7 mouse cellular contexts compared by ENCODE assay signal in the genomic region with DNA sequence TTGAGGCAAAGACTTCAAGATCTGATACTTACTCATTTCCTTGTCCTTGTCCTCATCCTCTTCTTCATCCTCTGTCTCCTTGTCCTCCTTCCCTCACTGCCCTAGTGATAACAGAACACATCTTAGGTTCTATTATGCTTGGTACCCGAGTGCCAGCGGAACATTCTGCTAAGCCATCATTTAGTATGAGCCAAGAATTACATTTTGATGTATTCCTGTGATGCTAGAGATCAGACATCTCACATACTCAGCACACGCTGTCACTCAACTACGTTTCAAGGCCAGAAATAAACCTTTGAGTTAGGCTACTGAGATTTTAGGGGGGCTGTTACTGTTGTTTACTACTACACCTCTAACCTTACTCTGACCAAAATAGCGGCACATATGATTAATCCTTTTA. TPM values are rescaled to one million over a fixed set of nuclear protein-coding genes. Genes with fewer than 3 reads are reported as not detected.
DNase-seq lines count a peak whose midpoint lies in the region; ATAC-seq lines count a peak whose summit lies in the region.

Pias1 (minus strand) TSS at position 101 of the 400 bp plus-strand sequence.

- WGBS in forebrain, embryonic 13.5 days, result 87% methylated on average over 5 of the region's 5 CpGs
- WGBS in limb, embryonic 15.5 days, result 81% methylated on average over 5 of the region's 5 CpGs

- no peaks in the 10 kb centered on the region for H3K4me1 ChIP-seq in forebrain, embryonic 13.5 days
- no peaks in the 10 kb centered on the region for H3K4me1 ChIP-seq in limb, embryonic 15.5 days

- no peaks in the 10 kb centered on the region for H3K36me3 ChIP-seq in forebrain, embryonic 13.5 days (ENCODE audit: poor library complexity, severe bottlenecking)
- no peaks in the 10 kb centered on the region for H3K36me3 ChIP-seq in limb, embryonic 15.5 days

- H3K4me2 ChIP-seq in forebrain, embryonic 13.5 days, result no peak within 1 kb of the TSS
- no peak within 1 kb of the TSS for H3K4me2 ChIP-seq in limb, embryonic 15.5 days

- no peaks in the 10 kb centered on the region for H3K9me3 ChIP-seq in forebrain, embryonic 13.5 days (replicated peaks)
- H3K9me3 ChIP-seq in limb, embryonic 15.5 days, result no peaks in the 10 kb centered on the region

- no peak within 1 kb of the TSS for H3K9ac ChIP-seq in forebrain, embryonic 13.5 days
- no peak within 1 kb of the TSS for H3K9ac ChIP-seq in limb, embryonic 15.5 days

- H3K27ac ChIP-seq in forebrain, embryonic 13.5 days, result no peak within 1 kb of the TSS
- no peak within 1 kb of the TSS for H3K27ac ChIP-seq in limb, embryonic 15.5 days

- no peaks in the 10 kb centered on the region for H3K27me3 ChIP-seq in forebrain, embryonic 13.5 days
- no peaks in the 10 kb centered on the region for H3K27me3 ChIP-seq in limb, embryonic 15.5 days

- no peak for ATAC-seq in forebrain, embryonic 13.5 days
- no peak for ATAC-seq in limb, embryonic 15.5 days (ENCODE audit: insufficient number of reproducible peaks, low FRiP score, low TSS enrichment, low read depth)

- DNase-seq in thymus, postnatal 0 days (ENCODE audit: low spot score), result no peak
- no peak for DNase-seq in thymus, postnatal 25 days
- DNase-seq in heart, postnatal 4 days, result no peak
- no peak for DNase-seq in right cerebral cortex, postnatal 14 days
- no peak for DNase-seq in retina, postnatal 1 day

- no peak within 1 kb of the TSS for H3K4me3 ChIP-seq in forebrain, embryonic 13.5 days
- H3K4me3 ChIP-seq in limb, embryonic 15.5 days, result no peak within 1 kb of the TSS

RNA-seq across cellular contexts. Expression of gene Pias1, which starts in this region (rescaled TPM):
- 53.0 and 57.8 TPM in 2 replicates for polyA plus RNA-seq in thymus, postnatal 0 days (2015; fragmentation: Nextera tagmentation; extraction: Ambion mirVana)
- polyA plus RNA-seq in forebrain, embryonic 13.5 days (2015; fragmentation: Nextera tagmentation; extraction: Ambion mirVana), result 57.1 and 62.7 TPM in 2 replicates
- total RNA-seq in heart, postnatal 4 days (2021), result 10 to 100 TPM; 26.3 to 30.5 TPM
- 55.6 and 60.4 TPM in 2 replicates for polyA plus RNA-seq in limb, embryonic 15.5 days (2015; fragmentation: Nextera tagmentation; extraction: Ambion mirVana)
